Mouse (Mus musculus) limb, embryonic 12.5 days (tissue): ENCODE data around the gene Epo. TPM values are rescaled to one million over a fixed set of nuclear protein-coding genes. Genes with fewer than 3 reads are reported as not detected.

ENCODE experiments used
- ATAC-seq: fragments of 200-750 bp; cut with Nextera tagmentation; 2 replicates; pipeline ENCODE4 v1.8.0; 2017; ENCODE audit warnings: low read depth, moderate TSS enrichment; ENCODE audit not compliant: insufficient number of reproducible peaks, insufficient read depth, low FRiP score, low TSS enrichment
- H3K27ac ChIP-seq: fragments of 300-500 bp; sonication (generic); 2 replicates; pipeline ENCODE4 v1.5.1; 2016; ENCODE audit warnings: mild to moderate bottlenecking, moderate library complexity
- H3K27me3 ChIP-seq: fragments of 300-500 bp; sonication (generic); 2 replicates; pipeline ENCODE4 v1.6.1; 2016; ENCODE audit warnings: mild to moderate bottlenecking, moderate library complexity
- H3K36me3 ChIP-seq: fragments of 300-500 bp; sonication (generic); 2 replicates; pipeline ENCODE4 v1.6.1; 2016; ENCODE audit warnings: mild to moderate bottlenecking, moderate library complexity
- H3K4me1 ChIP-seq: fragments of 300-500 bp; sonication (generic); replicated peaks from 2 replicates; pipeline ENCODE4 v1.6.1; 2016
- H3K4me2 ChIP-seq: fragments of 300-500 bp; sonication (generic); 2 replicates; pipeline ENCODE4 v1.6.1; 2016; ENCODE audit warnings: mild to moderate bottlenecking, moderate library complexity
- H3K4me3 ChIP-seq: fragments of 300-500 bp; sonication (generic); replicated peaks from 2 replicates; pipeline ENCODE4 v1.5.1; 2016; ENCODE audit warnings: mild to moderate bottlenecking
- H3K9ac ChIP-seq: fragments of 300-500 bp; sonication (generic); replicated peaks from 2 replicates; pipeline ENCODE4 v1.6.1; 2016; ENCODE audit warnings: mild to moderate bottlenecking, moderate library complexity
- H3K9me3 ChIP-seq: fragments of 300-500 bp; sonication (generic); 2 replicates; pipeline ENCODE4 v1.6.1; 2016; ENCODE audit warnings: mild to moderate bottlenecking, moderate library complexity
- WGBS: fragments of 180-500 bp; shearing (Covaris S2); methylation state at CpG from one replicate; pipeline ENCODE4 v1.1.7; 2016; 5-methylcytosine and 5-hydroxymethylcytosine counted together
- polyA plus RNA-seq: library from polyadenylated mRNA; unstranded; fragments of >200 nt; fragmentation: Nextera tagmentation; extraction: Ambion mirVana; gene quantifications from 2 replicates; pipeline ENCODE4 v1.2.1, GENCODE M21; 2016

Epo gene
- polyA plus RNA-seq, 1 experiment from 2014 or later, result 0.71 TPM

DNA sequence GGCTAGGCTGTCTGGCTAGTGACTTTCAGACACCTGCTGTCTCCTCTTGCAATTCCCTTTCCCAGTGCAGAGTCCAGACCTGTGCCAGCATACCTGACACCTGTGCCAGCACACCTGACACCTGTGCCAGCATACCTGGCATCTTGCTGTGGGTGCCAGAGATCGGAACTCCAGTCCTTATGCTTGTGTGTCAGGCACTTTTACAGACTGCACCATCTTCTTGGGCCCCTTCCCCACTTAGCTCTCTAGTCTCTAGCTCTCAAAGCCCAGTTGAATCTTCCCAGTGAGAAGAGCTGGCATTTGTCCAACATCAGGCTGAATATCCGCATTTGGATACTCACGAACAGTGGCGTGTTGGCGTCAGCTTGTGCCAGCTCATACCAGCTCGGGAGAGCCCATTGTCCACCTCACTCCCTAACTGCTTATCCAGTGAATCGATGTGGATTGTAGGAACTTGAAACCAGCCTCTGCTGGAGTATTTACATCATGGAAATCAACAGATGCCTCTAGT, 6.3 kb upstream of the Epo start:
- Histone ChIP-seq H3K4me1 (no peaks in the 10 kb centered on the region), H3K9me3 (no peaks in the 10 kb centered on the region), H3K4me3 (no peak overlapping the region), H3K9ac (no peak overlapping the region), H3K27ac (no peak overlapping the region), H3K36me3 (no peaks in the 10 kb centered on the region), H3K27me3 (no peaks in the 10 kb centered on the region), H3K4me2 (no peak overlapping the region)
- no peak for ATAC-seq
- WGBS, result 79% methylated on average over 7 of the region's 7 CpGs

DNA sequence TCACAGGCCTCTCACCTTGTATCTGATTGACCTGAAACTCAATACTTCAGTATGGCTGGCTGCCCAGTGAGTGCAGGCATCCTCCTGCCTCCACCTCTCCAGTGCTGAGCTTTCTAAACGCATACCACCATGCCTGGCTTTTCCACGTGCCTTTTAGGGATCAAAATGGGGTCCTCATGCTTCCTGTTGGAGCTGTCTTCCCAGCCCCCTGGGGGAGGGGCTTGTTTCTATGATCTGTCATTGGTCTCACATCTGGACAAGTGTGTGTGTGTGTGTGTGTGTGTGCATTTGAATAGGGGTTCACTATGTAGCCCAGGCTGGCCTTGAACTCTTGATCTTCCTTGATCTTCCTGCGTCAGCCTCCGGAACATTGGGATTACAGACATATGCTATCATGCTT, 4.4 kb upstream of the Epo start:
- H3K27me3 ChIP-seq, result no peaks in the 10 kb centered on the region
- H3K4me1 ChIP-seq, result 0 out of 2 replicates have a peak, but pooled peaks cover 5% of the 10 kb centered on the region
- H3K27ac ChIP-seq, result no peak overlapping the region
- no peak overlapping the region for H3K4me2 ChIP-seq
- H3K36me3 ChIP-seq, result no peaks in the 10 kb centered on the region
- no peaks in the 10 kb centered on the region for H3K9me3 ChIP-seq
- no peak overlapping the region for H3K4me3 ChIP-seq
- ATAC-seq, result no peak
- WGBS, result 65% methylated on average over 4 of the region's 4 CpGs
- no peak overlapping the region for H3K9ac ChIP-seq

GRCm38 (mm10) chr5:137535318-137535717, 2.3 kb upstream of the Epo start:
- Histone ChIP-seq H3K9me3 (no peaks in the 10 kb centered on the region), H3K36me3 (no peaks in the 10 kb centered on the region), H3K9ac (no peak overlapping the region), H3K4me2 (no peak overlapping the region), H3K27me3 (no peaks in the 10 kb centered on the region), H3K4me1 (peaks cover 9% of the 10 kb centered on the region), H3K4me3 (no peak overlapping the region), H3K27ac (no peak overlapping the region)
- WGBS, result 80% methylated on average over 9 of the region's 9 CpGs
- no peak for ATAC-seq

DNA sequence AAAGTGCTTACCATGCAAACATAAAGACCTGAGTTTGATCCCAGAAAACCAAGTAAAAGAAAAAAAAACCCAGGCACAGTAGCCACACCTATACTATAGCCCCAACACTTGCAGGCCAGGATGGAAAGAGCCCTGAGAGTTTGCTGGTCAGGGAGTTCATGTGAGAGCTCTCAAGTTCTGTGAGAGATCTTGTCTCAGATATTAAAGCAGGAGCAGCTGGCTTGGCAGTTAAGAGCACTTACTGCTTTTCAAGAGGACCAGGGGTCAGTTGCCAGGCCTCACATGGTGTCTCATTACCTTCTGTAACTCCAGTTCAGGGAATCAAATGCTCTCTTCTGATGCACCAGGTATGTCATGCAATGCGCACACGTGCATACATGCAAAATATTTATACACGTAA, 1.7 kb upstream of the Epo start:
- no peaks in the 10 kb centered on the region for H3K9me3 ChIP-seq
- H3K9ac ChIP-seq, result no peak overlapping the region
- WGBS, result 92% methylated on average over 3 of the region's 3 CpGs
- no peaks in the 10 kb centered on the region for H3K27me3 ChIP-seq
- H3K4me1 ChIP-seq, result peaks cover 14% of the 10 kb centered on the region
- no peak for ATAC-seq
- H3K27ac ChIP-seq, result no peak overlapping the region
- no peak overlapping the region for H3K4me3 ChIP-seq
- peaks cover 5% of the 10 kb centered on the region for H3K36me3 ChIP-seq
- no peak overlapping the region for H3K4me2 ChIP-seq

DNA sequence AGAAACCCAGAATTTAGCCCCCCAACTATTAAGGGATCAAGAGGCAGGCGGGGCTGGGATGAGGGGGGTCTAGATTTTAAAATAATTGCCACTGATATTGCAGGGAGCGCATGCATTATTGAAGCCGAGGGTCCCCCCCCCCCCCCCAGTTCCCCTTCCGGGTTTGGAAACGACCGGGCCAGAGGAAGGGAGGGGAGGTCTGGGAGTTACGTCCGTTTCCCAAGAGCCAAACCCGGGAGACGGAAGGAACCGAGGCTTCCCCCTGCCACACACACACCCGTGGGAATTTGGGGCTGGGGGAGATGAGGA, 280 bp downstream of the Epo start:
- peak overlapping the region; percentile 94 for H3K27ac ChIP-seq
- H3K36me3 ChIP-seq, result peaks cover 25% of the 10 kb centered on the region
- H3K4me1 ChIP-seq, result peaks cover 21% of the 10 kb centered on the region
- H3K9ac ChIP-seq, result peak overlapping the region; percentile 90
- H3K4me3 ChIP-seq, result peak overlapping the region; percentile 90
- H3K9me3 ChIP-seq, result no peaks in the 10 kb centered on the region
- WGBS, result under 1% methylated on average over 10 of the region's 12 CpGs
- no peak; the same call in 1 of the 2 replicates for ATAC-seq
- H3K27me3 ChIP-seq, result no peaks in the 10 kb centered on the region
- peak overlapping the region; percentile 99 for H3K4me2 ChIP-seq

DNA sequence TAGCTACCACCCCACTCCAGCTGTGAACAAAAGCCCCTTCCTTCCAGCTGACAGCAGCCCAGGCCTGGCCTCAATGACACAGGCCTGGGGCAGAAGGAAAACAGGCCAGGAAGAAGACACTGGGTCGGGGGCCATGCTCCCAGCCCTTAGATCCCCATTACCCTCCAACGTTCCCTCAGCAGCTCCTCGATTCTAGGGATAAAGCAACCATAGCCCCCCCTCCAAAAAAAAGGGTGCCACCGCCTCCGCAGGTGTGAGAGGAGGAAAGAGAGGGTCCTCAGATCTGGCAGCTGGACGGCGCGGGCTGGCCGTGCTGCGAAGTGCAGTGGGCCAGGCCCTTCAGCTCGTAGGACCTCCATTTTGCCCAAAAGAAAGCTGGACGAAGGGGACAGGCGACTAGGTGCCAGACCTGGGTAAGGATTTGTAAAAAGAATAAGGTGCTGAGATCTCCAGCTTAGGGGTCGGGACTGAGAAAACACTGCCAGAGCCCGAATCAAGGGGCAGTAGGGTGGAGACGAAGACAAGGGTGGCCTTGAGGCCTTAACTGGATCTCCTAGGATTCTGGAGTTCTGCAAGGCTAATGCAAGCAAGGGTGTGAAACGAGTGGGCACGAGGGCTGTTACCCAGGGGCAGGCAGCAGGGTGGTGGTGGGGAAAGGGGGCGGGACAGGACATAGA, 773 bp downstream of the Epo start:
- H3K4me3 ChIP-seq, result peak overlapping the region; percentile 90
- peaks cover 26% of the 10 kb centered on the region for H3K4me1 ChIP-seq
- under 1% methylated on average over 19 of the region's 19 CpGs for WGBS
- H3K27me3 ChIP-seq, result no peaks in the 10 kb centered on the region
- no peak for ATAC-seq
- peaks cover 30% of the 10 kb centered on the region for H3K36me3 ChIP-seq
- peak overlapping the region; percentile 99 for H3K4me2 ChIP-seq
- no peaks in the 10 kb centered on the region for H3K9me3 ChIP-seq
- H3K9ac ChIP-seq, result peak overlapping the region; percentile 90
- H3K27ac ChIP-seq, result peak overlapping the region; percentile 94

DNA sequence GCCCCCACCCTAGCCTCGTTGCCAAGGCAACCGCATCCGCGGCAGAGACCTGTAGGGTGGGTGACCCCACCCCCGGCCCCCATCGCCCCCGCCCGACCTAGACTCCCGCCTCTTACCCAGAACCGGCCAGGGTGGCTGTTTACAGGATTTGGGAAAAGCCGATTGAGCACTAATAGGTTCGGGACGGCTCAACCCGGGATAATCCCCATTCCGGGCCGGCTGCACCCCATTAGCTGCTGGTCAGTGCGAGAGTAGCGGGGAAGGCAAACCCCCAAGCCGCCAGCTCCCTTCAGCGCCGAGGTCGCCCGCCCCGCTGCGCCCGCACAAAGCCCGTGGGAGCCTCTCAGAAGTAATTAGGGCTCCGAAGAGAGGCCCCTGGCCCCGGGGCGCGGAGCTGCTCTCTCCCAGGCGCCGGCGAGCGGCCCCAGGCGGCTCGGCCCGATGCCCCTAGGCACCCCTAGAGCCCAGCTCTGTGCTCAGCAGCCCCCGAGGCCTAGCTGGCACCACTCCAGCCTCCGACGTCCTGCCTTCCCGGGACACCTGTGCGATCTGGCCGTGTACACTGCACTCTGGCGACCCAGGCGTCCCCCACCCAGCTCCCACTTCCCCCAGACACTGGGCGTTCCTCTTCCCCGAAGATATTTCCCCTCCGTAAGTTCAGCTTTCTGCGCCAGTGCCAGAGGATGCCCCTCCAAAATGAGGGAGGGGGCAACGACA, 1.5 kb downstream of the Epo start:
- peaks cover 30% of the 10 kb centered on the region for H3K4me1 ChIP-seq
- H3K9ac ChIP-seq, result peak overlapping the region; percentile 90
- under 1% methylated on average over 51 of the region's 51 CpGs for WGBS
- 0 out of 2 replicates have a peak, but pooled peaks have one; percentile 0 for ATAC-seq
- peaks cover 35% of the 10 kb centered on the region for H3K36me3 ChIP-seq
- peak overlapping the region; percentile 94 for H3K27ac ChIP-seq
- no peaks in the 10 kb centered on the region for H3K9me3 ChIP-seq
- H3K4me2 ChIP-seq, result peak overlapping the region; percentile 99
- H3K4me3 ChIP-seq, result peak overlapping the region; percentile 90
- no peaks in the 10 kb centered on the region for H3K27me3 ChIP-seq

DNA sequence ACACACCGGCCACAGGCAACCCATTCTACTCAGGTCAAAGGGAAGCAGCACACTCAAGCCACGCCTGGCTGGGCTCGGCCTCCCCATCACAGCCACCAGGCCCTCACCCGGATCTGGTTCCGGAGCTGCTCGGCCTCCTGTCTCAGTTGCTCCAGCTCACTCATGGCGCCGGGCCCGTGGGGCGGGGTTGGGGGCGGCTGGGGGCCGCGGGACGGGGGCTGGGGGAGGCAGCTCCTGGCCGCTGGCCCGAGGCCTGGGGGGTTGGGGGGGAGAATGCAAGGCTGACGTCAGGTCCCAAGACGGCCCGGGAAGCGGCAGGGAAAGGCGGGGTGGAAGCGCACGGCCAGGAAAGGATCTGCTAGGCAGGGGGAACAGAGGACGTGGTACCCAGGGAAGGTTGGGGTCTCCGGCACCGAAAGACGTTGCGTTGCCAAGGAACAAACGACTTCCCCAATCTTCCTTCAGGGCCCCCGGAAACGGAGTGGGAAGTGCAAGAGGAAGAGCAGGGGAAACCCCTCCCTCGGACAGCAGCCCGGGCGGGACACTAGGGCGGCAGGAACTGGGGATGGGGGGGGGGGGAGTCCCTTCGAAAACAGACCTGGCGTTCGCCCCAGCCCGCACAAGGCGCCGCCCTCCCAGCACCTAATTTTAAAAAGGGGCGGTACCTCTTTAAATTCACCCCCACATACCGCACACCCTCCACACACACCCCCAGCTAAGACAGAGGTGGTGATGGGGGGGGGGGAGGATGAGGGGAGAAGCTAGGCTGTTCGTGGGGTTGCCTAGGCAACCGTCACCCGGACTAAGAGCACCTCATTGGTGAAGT, 2.2 kb downstream of the Epo start:
- 0 out of 2 replicates have a peak, but pooled peaks have one; percentile 15 for ATAC-seq
- Histone ChIP-seq H3K27me3 (no peaks in the 10 kb centered on the region), H3K9ac (peak overlapping the region; percentile 90), H3K4me2 (peak overlapping the region; percentile 99), H3K4me3 (peak overlapping the region; percentile 90), H3K36me3 (peaks cover 42% of the 10 kb centered on the region), H3K27ac (peak overlapping the region; percentile 94), H3K9me3 (no peaks in the 10 kb centered on the region), H3K4me1 (peaks cover 36% of the 10 kb centered on the region)
- WGBS, result under 1% methylated on average over 43 of the region's 46 CpGs

GRCm38 (mm10) chr5:137530075-137530474, 3.0 kb downstream of the Epo start:
- peak overlapping the region; percentile 99 for H3K4me2 ChIP-seq
- H3K9me3 ChIP-seq, result no peaks in the 10 kb centered on the region
- no peaks in the 10 kb centered on the region for H3K27me3 ChIP-seq
- H3K36me3 ChIP-seq, result peaks cover 49% of the 10 kb centered on the region
- ATAC-seq, result no peak
- H3K4me3 ChIP-seq, result peak overlapping the region; percentile 90
- peak overlapping the region; percentile 90 for H3K9ac ChIP-seq
- H3K4me1 ChIP-seq, result peaks cover 42% of the 10 kb centered on the region
- 78% methylated on average over 8 of the region's 8 CpGs for WGBS
- peak overlapping the region; percentile 94 for H3K27ac ChIP-seq

DNA sequence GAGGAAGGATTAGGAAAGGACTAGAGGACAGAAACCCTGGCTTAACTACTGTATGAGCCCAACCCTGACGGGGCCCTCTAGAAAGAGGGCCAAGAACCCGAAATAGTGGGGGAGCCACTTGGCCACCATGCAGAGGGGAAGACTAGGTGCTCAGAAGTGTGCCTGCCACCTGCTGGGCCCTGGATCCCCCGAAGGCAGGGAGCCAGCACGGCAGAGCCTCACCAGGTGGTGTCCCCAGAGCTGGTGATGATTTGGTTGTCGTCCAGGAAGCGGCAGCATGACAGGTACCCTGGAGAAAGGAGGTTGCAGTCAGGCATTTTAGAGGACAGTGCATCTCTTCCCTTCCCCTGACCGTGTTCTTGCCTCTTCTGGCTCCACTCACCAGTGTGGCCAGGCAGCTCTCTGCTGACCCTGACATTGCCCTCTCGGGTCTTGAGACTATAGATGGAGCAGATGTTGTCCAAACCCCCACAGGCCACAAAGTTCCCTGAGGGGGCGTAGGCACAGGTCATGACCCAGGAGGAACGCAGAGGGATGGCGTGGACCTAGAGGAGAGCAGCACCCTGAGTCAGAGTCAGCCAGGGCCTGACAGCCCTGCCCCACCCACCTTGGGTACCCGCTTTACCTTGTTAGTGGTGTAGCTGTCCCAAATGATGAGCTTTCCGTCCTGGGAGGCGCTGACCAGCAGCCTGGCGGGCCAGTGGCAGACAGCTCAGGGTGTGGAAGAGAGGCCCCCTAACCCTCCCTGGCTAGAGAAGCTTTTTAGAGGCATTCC, 3.6 kb downstream of the Epo start:
- peaks cover 55% of the 10 kb centered on the region for H3K36me3 ChIP-seq
- no peak for ATAC-seq
- H3K27ac ChIP-seq, result no peak overlapping the region
- 80% methylated on average over 15 of the region's 15 CpGs for WGBS
- no peaks in the 10 kb centered on the region for H3K9me3 ChIP-seq
- 0 out of 2 replicates have a peak overlapping the region, but pooled peaks have one; percentile 90 for H3K9ac ChIP-seq
- no peaks in the 10 kb centered on the region for H3K27me3 ChIP-seq
- peaks cover 42% of the 10 kb centered on the region for H3K4me1 ChIP-seq
- peak overlapping the region; percentile 90; the same call in 1 of the 2 replicates for H3K4me3 ChIP-seq
- H3K4me2 ChIP-seq, result peak overlapping the region; percentile 99; the same call in 1 of the 2 replicates
